Mouse (Mus musculus) gastrocnemius, postnatal 25 days (tissue): ENCODE results near the gene Abat. TPM values are rescaled to one million over a fixed set of nuclear protein-coding genes. Genes with fewer than 3 reads are reported as not detected.
A peak's percentile ranks its signal among the peaks of the same experiment; 100 is the strongest.
"Not testable (repeated sequence)": the region's sequence is repeated elsewhere in the genome, so short reads cannot be mapped to it uniquely, and the experiment has no call there.

Experiments
- DNase-seq: peaks from one replicate; pipeline ENCODE4 v3.0.0; 2022
- total RNA-seq, 2 experiments: library from RNA; stranded (reverse); gene quantifications; 1 replicate in 1 of 2; 2 replicates in 1 of 2; pipeline ENCODE4 v1.2.3; 2021

The Abat gene
- total RNA-seq, 2 experiments from 2014 or later, result 2.1 to 3.3 TPM

GRCm38 (mm10) chr16:8532461-8532860, 19.2 kb downstream of the Abat start:
- DNase-seq, result no peak

GRCm38 (mm10) chr16:8532894-8533293, 19.7 kb downstream of the Abat start:
- DNase-seq, result no peak

- DNase-seq, result no peak
These were observed 20.2 kb downstream of the Abat start for GRCm38 (mm10) chr16:8533477-8533876.

DNA sequence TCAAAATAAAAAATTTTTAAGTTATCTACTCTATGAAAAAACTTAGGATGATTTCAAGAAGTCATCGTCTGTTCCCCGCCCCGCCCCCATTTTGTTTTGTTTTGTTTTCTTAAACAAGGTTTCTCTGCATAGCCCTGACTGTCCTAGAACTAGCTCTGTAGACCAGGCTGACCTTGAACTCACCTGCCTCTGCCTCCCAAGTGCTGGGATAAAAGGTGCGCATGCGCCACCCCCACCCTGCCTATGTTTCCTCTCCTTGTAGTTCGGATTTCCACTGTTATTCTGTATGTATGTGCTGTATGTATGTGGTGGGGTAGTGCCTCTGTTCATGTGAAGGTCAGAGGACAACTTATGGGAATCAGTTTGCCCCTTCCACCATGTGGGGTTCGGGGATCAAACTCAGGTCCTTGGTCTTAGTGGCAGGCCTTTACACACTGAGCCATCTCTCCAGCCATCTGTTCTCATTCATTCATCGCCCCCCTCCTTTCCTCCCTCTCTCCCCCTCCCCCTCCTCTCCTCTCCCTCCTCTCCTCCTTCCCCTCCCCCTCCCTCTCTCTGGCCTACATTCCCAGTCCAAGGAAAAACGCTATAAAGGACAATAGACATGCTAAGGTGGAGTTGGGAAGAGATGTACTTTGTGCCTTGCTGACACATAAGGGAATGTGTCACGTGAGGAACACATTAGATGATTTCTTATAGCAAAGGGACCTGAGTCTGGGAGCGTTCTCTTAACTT, 21.4 kb downstream of the Abat start:
- no peak for DNase-seq

DNA sequence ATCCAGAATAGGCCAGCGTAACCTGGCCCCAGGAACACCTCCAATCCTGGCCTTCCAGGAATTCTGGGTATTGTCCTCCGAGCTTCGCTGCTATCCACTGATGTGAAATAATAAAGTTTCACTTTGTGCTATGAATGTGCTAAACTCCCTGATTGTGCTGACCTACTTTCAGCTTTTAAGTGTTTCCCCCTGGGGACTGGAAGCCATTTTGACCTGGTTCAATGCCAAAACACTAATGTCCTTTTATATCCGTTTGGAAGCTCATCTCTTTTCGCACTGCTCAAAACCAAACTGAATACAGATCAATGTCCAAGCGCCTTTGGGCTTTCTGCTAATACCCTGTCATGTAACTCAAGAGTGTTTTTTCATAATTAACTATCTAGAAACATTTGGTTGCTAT, 22.2 kb downstream of the Abat start:
- DNase-seq, result no peak

GRCm38 (mm10) chr16:8539150-8539865, 26.1 kb downstream of the Abat start:
- DNase-seq, result no peak

- peak; percentile 67 for DNase-seq
These were observed 27.7 kb downstream of the Abat start for GRCm38 (mm10) chr16:8540859-8541314.

- no peak for DNase-seq
These were observed 34.6 kb downstream of the Abat start for GRCm38 (mm10) chr16:8547836-8548235.

DNA sequence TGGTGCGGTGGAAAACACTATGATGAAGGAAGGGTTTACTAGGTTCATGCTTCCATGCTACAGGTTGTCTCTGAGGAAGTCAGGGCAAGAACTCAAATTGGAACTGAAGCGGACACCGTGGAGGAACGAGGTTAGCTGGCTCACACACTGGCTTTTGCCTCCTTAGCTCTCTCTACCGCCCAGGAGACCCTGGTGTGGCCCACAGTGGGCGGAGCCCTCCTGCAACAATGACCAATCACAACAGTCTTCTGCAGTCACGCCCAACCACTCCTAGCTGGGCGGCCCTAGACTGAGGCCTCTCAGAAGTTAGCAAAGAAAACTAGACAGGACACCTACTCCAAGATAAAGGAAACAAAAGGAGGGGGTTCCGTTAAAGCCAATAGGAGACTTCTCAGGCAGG, 36.3 kb downstream of the Abat start:
- no peak for DNase-seq

DNA sequence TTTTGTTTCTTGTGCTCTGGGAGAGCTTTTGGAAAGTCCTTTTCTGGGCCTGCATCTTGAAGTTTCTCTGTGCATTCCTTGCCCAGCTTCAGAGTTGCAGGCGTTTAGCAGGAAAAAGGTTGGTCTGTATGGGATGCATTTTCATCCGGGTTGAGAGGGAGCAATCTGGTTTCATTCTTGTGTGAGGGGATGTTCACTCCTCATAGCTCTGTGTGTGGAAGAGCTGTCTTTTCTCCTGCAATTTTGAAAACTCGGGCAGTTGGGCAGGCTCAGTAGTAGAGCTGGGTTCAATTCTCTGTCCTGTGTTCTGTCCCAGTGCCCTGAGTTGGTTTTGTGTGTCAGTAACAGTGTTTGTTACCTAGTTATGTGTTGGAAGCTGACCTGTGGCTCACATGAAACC, 41.1 kb downstream of the Abat start:
- DNase-seq, result no peak

GRCm38 (mm10) chr16:8554751-8555150, 41.5 kb downstream of the Abat start:
- not testable (repeated sequence) for DNase-seq

DNA sequence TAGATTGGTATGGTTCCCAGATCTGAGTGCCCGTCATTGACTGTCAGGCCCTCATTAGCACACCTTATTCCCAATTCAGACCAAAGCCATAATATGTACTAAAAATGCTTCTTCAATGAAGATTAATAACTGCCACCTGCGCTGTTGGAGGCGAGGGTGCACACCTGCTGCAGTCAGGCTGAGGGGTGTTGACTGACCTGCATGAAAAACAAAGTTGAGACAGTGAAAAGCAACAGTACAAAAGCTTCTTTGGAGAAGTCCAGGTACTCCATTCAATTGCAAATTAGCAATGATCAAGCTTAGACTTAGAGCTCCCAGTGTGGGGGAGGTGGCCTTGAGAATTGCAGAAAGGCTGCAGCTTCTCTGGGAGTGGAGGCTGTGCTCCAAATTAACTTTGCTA, 42.1 kb downstream of the Abat start:
- DNase-seq, result not testable (repeated sequence)

- no peak for DNase-seq
These were observed 46.9 kb downstream of the Abat start for GRCm38 (mm10) chr16:8560079-8560478.

DNA sequence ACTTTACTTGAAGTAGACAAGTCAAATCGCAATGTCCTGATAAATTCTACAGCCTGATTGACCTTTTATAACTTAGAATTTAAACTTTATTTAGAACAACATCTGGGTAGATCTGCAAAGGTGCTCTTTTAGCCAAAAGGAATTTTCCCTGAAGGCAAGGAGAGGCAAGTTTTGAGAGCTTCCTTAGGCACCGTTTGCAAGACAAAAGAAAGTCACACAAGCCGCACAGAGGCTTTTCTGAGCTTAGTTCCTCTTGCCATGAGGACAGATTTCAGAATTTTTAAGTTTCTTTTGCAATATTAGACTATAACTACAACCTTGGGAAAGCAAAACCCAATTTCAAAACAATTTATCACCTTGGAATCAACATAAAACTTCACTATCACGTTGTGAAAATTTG, 47.9 kb downstream of the Abat start:
- not testable (repeated sequence) for DNase-seq

DNA sequence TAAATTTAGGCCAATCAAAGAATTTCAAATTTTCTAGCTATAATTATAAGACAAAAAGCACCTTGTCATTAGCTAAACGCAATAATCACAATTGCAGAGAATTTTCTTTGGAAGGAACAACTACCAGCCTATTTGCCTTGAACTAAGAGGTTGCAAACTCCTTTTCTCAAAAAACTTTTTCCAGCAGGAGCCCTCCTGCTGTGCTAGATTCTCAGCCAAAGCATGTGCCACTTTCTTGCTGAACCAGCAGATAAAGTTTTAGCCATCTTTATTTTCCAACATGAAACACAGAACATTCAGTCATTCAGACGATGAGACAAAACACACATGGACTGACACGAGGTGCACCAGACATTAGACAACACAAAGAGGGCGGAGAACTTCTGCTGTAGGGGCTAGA, 48.6 kb downstream of the Abat start:
- not testable (repeated sequence) for DNase-seq

GRCm38 (mm10) chr16:8562827-8563226, 49.6 kb downstream of the Abat start:
- not testable (repeated sequence) for DNase-seq

- DNase-seq, result no peak
These were observed 51.6 kb downstream of the Abat start for GRCm38 (mm10) chr16:8564836-8565235.

- DNase-seq, result no peak
These were observed 52.3 kb downstream of the Abat start for GRCm38 (mm10) chr16:8565539-8565938.

DNA sequence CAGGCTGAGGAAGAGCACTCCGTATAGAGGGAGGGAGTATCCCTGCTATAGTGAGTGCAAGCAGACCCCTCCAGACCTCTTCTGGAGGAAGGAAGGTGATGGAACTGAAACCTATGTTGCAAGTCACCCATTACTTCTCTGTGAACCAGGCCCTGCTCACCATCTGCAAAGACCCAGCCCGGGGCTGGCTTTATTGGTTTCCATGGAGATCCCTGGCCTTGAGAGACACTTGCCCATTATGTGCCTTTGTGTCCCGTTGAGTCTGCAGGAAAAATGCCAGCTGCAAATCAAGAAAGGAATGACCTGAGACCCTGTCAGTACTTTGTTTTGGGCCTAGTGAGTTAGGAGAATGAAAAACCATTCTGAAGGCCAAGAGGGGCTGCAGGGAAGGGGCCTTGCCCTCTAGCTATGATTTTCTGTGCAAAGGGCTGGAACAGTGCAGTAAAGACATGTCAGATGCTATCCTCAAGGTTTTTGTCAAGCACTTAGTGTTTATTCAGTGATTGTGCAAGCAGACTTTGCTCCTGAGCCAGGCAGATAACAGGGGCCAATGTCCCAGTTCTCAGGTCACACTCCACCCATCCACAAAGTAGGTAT, 53.0 kb downstream of the Abat start:
- no peak for DNase-seq

- no peak for DNase-seq
These were observed 55.7 kb downstream of the Abat start for GRCm38 (mm10) chr16:8568881-8569280.

DNA sequence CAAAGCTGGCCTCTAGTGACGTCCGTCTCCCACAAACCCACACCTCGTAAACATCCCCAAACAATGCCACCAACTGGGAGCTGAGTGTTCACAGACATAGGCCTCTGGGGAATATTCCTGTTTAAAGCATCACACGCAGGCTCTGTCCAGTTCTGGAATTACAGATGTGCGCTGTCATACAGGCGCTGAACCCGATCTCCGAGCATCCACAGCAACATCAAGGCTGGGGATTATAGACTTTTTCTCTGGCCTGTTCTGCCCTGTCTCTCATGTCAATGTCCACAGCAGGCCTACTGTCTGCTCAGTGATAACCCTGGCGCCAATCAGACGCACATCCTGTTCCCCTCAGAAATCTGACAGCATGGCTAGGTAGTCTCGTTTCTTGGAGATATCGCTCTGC, 57.1 kb downstream of the Abat start:
- no peak for DNase-seq

DNA sequence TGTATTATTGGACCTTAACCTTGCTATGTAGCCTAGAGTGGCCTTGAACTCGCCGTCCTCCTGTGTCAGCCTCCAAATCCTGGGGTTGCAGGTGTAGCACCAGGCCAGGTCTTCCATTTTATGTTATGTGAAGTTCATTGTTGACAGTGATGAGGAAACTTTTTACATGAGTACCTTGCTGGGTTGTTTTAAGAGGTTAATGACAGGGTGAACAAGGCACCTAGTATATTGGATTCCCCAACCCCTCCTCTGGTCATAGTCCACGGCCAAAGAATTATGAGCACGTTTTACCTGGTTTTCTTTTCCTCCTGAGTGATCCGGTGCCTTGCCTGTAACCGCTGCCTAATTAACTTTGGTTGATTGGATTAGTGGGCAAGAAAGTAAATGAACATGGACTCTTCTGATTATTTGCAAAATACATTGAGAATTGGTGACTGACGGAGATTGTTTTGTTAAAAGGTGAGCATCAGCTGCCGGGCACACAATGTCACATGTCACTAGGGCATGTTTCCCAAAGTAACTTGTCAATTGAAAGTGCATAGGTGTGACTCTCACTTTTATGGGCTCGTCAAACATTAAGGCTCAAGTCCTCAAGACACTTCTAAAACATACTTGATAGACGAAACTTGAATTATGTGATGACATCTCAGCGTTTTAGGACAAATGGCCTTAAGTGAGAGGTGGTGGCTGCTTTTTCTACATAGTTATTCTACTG, 57.8 kb downstream of the Abat start:
- DNase-seq, result no peak

DNA sequence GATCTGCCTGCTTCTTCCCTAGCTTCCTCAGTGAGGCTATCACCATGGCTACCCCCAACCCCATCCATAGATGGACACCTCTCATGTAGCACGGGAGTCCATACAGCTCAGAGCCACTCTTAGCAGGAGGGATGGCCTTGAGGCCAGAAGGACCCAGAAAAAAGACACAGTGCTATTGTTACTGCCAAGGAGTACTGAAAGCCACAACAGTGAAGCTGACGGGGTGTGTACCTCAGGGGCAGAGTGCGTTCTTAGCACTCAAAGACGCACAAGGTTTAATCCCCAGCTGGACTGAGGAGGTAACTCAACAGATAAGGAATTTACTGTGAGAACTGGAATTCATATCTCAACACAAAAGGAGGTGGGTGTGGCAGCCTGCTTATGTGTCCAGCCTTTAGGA, 59.8 kb downstream of the Abat start:
- DNase-seq, result no peak
